Mouse (Mus musculus): ENCODE measurements at regions not wholly inside any gene's neighbourhood (a gene's known extent, or its start where the extent isn't known, plus 50 kb on each side); places are given as distances from the start of the nearest gene placed in this dataset.

DNA sequence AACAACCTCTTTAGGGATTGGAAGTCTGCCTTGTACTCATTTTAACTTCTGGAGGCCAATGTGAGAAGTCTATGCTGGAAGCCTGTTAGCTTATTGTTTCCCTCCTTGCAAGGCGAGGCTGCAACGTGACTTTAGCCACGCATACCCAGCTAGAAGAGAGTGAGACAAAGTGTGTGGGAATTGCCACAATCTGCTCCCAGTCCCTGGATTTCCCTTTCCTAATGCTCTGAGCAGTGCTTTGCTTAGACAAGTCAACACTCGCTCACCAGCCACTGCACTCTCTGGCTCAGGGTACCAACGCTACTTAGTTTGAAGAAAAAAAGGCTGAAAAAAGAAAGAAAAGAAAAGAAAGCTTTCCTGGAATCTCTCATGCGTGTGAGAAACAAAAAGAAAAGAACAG lies 147.5 kb upstream of the Pik3r1 start:
- no peaks in the 10 kb centered on the region for H3K27me3 ChIP-seq (replicated peaks; ENCODE audit: control insufficient read depth, insufficient read depth, low read length)
- no peak overlapping the region for H3K27ac ChIP-seq (ENCODE audit: insufficient read depth, low read depth, low read length)
- no peak overlapping the region for H3K4me3 ChIP-seq (ENCODE audit: insufficient read depth, low read depth, low read length)
- H3K36me3 ChIP-seq (ENCODE audit: control insufficient read depth, insufficient read depth, low read length), result no peaks in the 10 kb centered on the region
- WGBS, result 81% methylated on average over 6 of the region's 6 CpGs
- DNase-seq, result no peak
- TF ChIP-seq CTCF (conservative IDR thresholded peaks at IDR 0.05; ENCODE audit: insufficient read depth, insufficient read length, low read depth, low read length) (no peak), POLR2A (IDR thresholded peaks at IDR 0.05; ENCODE audit: low read depth, low read length) (no peak)
- peaks cover 17% of the 10 kb centered on the region for H3K4me1 ChIP-seq (ENCODE audit: control insufficient read depth, insufficient read depth, low read length)

DNA sequence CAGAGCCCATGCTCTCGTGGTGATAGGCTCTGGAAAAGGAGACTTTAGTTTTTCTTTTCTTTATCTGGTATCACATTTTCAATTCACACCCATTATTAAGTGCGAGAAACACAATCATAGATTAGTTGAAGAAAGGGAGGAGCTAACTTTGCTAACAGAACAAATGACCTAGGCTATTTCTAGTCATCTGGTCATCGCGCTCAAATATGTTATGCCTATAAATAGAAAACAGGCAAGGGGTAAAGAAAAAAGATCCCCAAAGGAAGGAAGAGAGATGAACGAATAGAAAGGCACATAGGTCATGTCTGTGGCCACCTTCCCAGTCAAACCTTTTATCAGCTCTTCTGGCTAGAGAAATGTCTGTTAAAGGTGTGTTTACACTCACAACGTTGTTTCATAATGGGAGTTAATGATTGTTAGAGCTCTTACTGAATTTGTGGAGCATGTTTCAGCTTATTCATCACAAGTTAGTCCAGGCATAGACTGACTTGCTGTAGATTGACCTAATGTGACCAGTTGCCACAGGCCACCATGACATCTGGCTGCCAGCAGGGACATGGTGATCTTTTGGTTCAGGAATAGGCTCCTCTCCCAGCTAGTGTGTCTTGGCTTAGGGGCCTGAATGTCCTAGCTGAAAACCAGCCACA lies 148.1 kb upstream of the Pik3r1 start:
- DNase-seq, result peak; percentile 71
- no peak; the same call in 1 of the 2 replicates for TF ChIP-seq CTCF (conservative IDR thresholded peaks at IDR 0.05; ENCODE audit: insufficient read depth, insufficient read length, low read depth, low read length)
- TF ChIP-seq POLR2A (IDR thresholded peaks at IDR 0.05; ENCODE audit: low read depth, low read length), result no peak
- Histone ChIP-seq H3K36me3 (ENCODE audit: control insufficient read depth, insufficient read depth, low read length) (no peaks in the 10 kb centered on the region), H3K27ac (ENCODE audit: insufficient read depth, low read depth, low read length) (no peak overlapping the region), H3K4me1 (ENCODE audit: control insufficient read depth, insufficient read depth, low read length) (peaks cover 17% of the 10 kb centered on the region), H3K27me3 (replicated peaks; ENCODE audit: control insufficient read depth, insufficient read depth, low read length) (no peaks in the 10 kb centered on the region), H3K4me3 (ENCODE audit: insufficient read depth, low read depth, low read length) (no peak overlapping the region)
- WGBS, result 56% methylated on average over 6 of the region's 6 CpGs

DNA sequence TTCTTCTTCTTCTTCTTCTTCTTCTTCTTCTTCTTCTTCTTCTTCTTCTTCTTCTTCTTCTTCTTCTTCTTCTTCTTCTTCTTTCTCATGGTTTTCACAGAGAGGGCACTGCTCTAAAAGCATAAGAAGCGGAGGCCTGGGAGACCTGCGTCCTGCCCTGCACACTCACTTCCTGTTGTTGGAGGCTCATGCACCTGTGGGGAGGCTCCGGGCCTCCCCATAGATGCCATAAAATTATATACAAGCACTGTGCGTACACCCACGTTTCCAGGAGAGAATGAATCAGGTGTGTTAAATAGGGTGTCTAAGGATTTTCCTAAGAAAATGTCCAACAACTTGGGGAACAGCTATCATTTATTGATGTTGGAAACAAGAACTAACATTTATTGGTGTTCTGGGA lies 148.9 kb upstream of the Pik3r1 start:
- DNase-seq, result no peak
- 87% methylated on average over 5 of the region's 5 CpGs for WGBS

DNA sequence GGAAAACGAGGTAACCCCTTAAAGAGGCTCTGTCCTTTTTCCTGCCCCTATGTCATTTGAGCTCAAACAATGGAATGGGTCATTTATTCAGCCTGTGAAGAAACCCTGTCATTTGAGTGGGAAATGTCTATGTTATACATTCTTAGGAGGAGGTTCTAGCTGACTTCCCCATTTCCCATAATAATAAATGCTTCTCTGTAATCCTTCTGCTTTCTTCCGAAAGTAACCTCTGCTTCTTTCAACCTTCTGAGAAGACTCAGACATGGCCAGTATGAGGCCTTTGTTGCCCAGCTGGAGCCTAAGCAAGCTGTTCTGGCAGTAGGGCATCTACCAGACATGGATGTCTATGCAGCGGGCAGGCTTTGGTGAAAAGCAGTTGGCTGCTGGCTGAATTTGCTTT lies 150.2 kb upstream of the Pik3r1 start:
- Histone ChIP-seq H3K4me3 (ENCODE audit: insufficient read depth, low read depth, low read length) (no peak overlapping the region), H3K27me3 (replicated peaks; ENCODE audit: control insufficient read depth, insufficient read depth, low read length) (no peaks in the 10 kb centered on the region), H3K4me1 (ENCODE audit: control insufficient read depth, insufficient read depth, low read length) (peaks cover 17% of the 10 kb centered on the region), H3K36me3 (ENCODE audit: control insufficient read depth, insufficient read depth, low read length) (no peaks in the 10 kb centered on the region), H3K27ac (ENCODE audit: insufficient read depth, low read depth, low read length) (no peak overlapping the region)
- WGBS, result 82% methylated on average over 3 of the region's 3 CpGs
- DNase-seq, result no peak
- TF ChIP-seq CTCF (conservative IDR thresholded peaks at IDR 0.05; ENCODE audit: insufficient read depth, insufficient read length, low read depth, low read length) (no peak), POLR2A (IDR thresholded peaks at IDR 0.05; ENCODE audit: low read depth, low read length) (no peak)

More for the DNA sequence above, 148.9 kb upstream of the Pik3r1 start:
- H3K4me3 ChIP-seq (ENCODE audit: insufficient read depth, low read depth, low read length), result no peak overlapping the region
- H3K36me3 ChIP-seq (ENCODE audit: control insufficient read depth, insufficient read depth, low read length), result no peaks in the 10 kb centered on the region
- H3K27me3 ChIP-seq (replicated peaks; ENCODE audit: control insufficient read depth, insufficient read depth, low read length), result no peaks in the 10 kb centered on the region
- H3K27ac ChIP-seq (ENCODE audit: insufficient read depth, low read depth, low read length), result no peak overlapping the region
- TF ChIP-seq CTCF (conservative IDR thresholded peaks at IDR 0.05; ENCODE audit: insufficient read depth, insufficient read length, low read depth, low read length), result no peak
- TF ChIP-seq POLR2A (IDR thresholded peaks at IDR 0.05; ENCODE audit: low read depth, low read length), result no peak
- H3K4me1 ChIP-seq (ENCODE audit: control insufficient read depth, insufficient read depth, low read length), result peaks cover 17% of the 10 kb centered on the region

DNA sequence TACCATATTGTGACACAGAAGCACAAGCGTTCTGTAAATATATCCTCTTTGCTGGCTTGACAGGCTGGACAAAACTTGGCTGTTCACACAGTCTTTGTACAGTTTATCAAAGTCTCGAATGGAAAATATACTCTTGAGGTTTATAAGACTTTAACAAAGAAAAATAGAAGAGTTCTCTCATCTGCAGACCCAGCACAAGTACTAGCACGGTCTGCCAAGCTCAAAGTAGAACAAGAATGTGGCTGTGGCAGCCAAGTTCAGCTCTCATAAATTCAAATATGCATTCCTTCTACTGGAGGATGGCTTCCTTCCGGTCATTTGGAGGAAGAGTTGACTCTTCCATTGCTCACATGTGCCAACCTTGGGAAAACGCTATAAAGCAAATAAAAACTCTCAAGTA lies 151.2 kb upstream of the Pik3r1 start:
- no peaks in the 10 kb centered on the region for H3K27me3 ChIP-seq (replicated peaks; ENCODE audit: control insufficient read depth, insufficient read depth, low read length)
- peak; percentile 58 for DNase-seq
- no peak overlapping the region for H3K27ac ChIP-seq (ENCODE audit: insufficient read depth, low read depth, low read length)
- 51% methylated on average over 5 of the region's 5 CpGs for whole genome bisulfite sequencing
- peaks cover 17% of the 10 kb centered on the region for H3K4me1 ChIP-seq (ENCODE audit: control insufficient read depth, insufficient read depth, low read length)
- H3K36me3 ChIP-seq (ENCODE audit: control insufficient read depth, insufficient read depth, low read length), result no peaks in the 10 kb centered on the region
- no peak overlapping the region for H3K4me3 ChIP-seq (ENCODE audit: insufficient read depth, low read depth, low read length)
- no peak for TF ChIP-seq POLR2A (IDR thresholded peaks at IDR 0.05; ENCODE audit: low read depth, low read length)
- TF ChIP-seq CTCF (conservative IDR thresholded peaks at IDR 0.05; ENCODE audit: insufficient read depth, insufficient read length, low read depth, low read length), result no peak

DNA sequence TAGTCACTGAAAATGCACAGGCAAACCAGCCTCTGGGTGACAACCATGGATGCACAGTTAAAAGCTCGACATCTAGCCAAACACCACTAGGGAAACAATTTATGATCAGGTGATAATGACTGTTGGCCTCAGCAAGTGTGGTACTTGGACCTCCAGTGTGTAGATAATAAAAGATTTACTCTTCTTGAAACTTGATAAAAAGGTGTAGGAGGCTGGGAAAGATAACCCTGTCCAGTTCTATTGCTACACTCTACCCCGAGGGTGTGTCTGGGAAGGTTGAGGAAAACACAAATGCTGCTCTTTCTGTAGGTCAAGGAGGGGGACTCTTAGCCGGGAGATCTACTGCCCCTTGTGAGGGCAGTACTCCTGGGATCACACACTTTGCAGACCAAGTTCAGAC lies 152.4 kb upstream of the Pik3r1 start:
- Histone ChIP-seq H3K27me3 (replicated peaks; ENCODE audit: control insufficient read depth, insufficient read depth, low read length) (no peaks in the 10 kb centered on the region), H3K4me1 (ENCODE audit: control insufficient read depth, insufficient read depth, low read length) (peaks cover 8% of the 10 kb centered on the region), H3K36me3 (ENCODE audit: control insufficient read depth, insufficient read depth, low read length) (no peaks in the 10 kb centered on the region), H3K4me3 (ENCODE audit: insufficient read depth, low read depth, low read length) (no peak overlapping the region), H3K27ac (ENCODE audit: insufficient read depth, low read depth, low read length) (no peak overlapping the region)
- no peak for TF ChIP-seq CTCF (conservative IDR thresholded peaks at IDR 0.05; ENCODE audit: insufficient read depth, insufficient read length, low read depth, low read length)
- no peak for TF ChIP-seq POLR2A (IDR thresholded peaks at IDR 0.05; ENCODE audit: low read depth, low read length)
- 76% methylated on average over 3 of the region's 3 CpGs for WGBS
- DNase-seq, result no peak

DNA sequence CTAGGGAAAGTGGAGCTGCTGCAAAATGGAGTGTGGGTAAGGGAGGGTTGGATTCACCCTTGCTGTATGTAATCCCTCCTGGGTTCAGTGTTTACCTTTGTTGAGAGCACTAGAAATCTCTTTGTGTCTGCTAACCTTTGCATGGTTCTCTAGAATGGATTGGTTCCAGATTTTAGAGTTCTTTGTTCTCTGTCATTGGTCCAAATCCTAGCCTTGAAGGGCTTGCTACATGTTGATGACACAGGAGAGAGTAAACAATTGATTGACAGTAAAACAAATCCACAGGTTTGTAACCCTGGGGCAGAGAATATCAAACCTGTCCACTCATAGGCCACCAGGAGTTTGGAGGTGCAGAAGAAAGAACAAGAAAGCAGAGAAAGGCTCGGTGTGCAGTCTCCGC lies 156.6 kb upstream of the Pik3r1 start:
- DNase-seq, result no peak
- WGBS, result 96% methylated on average over 2 of the region's 2 CpGs
- TF ChIP-seq CTCF (conservative IDR thresholded peaks at IDR 0.05; ENCODE audit: insufficient read depth, insufficient read length, low read depth, low read length) (no peak), POLR2A (IDR thresholded peaks at IDR 0.05; ENCODE audit: low read depth, low read length) (no peak)
- Histone ChIP-seq H3K4me3 (ENCODE audit: insufficient read depth, low read depth, low read length) (no peak overlapping the region), H3K27ac (ENCODE audit: insufficient read depth, low read depth, low read length) (no peak overlapping the region), H3K36me3 (ENCODE audit: control insufficient read depth, insufficient read depth, low read length) (no peaks in the 10 kb centered on the region), H3K4me1 (ENCODE audit: control insufficient read depth, insufficient read depth, low read length) (no peaks in the 10 kb centered on the region), H3K27me3 (replicated peaks; ENCODE audit: control insufficient read depth, insufficient read depth, low read length) (no peaks in the 10 kb centered on the region)
